Mouse (Mus musculus) heart, postnatal 0 days (tissue): ENCODE measurements at regions not wholly inside any gene's neighbourhood (a gene's known extent, or its start where the extent isn't known, plus 50 kb on each side); places are given as distances from the start of the nearest gene placed in this dataset.

ENCODE experiments used
- CTCF ChIP-seq: IDR thresholded peaks from 2 replicates; pipeline ENCODE4 v1.5.1; 2016; ENCODE audit warnings: antibody characterized with exemption, control low read depth, low read depth
- EP300 ChIP-seq: IDR thresholded peaks from 2 replicates; pipeline ENCODE4 v1.6.1; 2016; ENCODE audit warnings: antibody characterized with exemption, low read depth

DNA sequence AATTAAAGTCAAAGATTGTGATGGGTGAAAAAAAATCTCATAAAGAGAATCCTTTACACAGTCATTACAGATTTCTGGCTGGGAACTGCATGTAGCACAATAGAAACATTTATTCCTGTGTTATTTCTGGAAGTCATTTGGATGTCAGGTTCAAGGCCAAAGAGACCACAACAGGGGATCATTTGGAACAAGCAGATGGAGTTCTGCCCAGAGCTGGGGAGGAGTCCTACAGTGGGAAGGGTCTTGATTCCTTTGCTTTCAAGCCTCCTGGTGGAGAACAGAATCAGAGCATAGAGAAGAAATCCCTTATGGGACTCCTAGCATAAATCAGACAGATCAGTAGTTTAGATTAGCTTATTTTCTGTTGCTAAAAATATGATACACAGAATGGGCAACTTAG lies 392.4 kb downstream of the Rwdd3 start:
- no peak for TF ChIP-seq EP300
- no peak for TF ChIP-seq CTCF
